Mouse (Mus musculus) forebrain, postnatal 0 days (tissue): ENCODE results near the gene Slc43a1. TPM values are rescaled to one million over a fixed set of nuclear protein-coding genes. Genes with fewer than 3 reads are reported as not detected.
A peak's percentile ranks its signal among the peaks of the same experiment; 100 is the strongest.
"Not testable (repeated sequence)": the region's sequence is repeated elsewhere in the genome, so short reads cannot be mapped to it uniquely, and the experiment has no call there.

Source experiments
- ATAC-seq: fragments of 200-750 bp; cut with Nextera tagmentation; 2 replicates; pipeline ENCODE4 v1.8.0; 2017; ENCODE audit warnings: mild to moderate bottlenecking, moderate library complexity
- DNase-seq: peaks from one replicate; pipeline ENCODE4 v3.0.0-alpha.2; 2015
- H3K27ac ChIP-seq: fragments of 300-500 bp; sonication (generic); 2 replicates; pipeline ENCODE4 v1.5.1; 2014; ENCODE audit warnings: low read depth, mild to moderate bottlenecking, antibody characterized with exemption, low read length, moderate library complexity, mixed read lengths
- H3K27me3 ChIP-seq: fragments of 300-500 bp; sonication (generic); 2 replicates; pipeline ENCODE4 v1.6.1; 2014; ENCODE audit warnings: mild to moderate bottlenecking, low read length, mixed read lengths; ENCODE audit not compliant: insufficient read depth
- H3K36me3 ChIP-seq: fragments of 300-500 bp; sonication (generic); 2 replicates; pipeline ENCODE4 v1.6.1; 2014; ENCODE audit warnings: mild to moderate bottlenecking, moderate library complexity; ENCODE audit not compliant: insufficient read depth
- H3K4me1 ChIP-seq: fragments of 300-500 bp; sonication (generic); 2 replicates; pipeline ENCODE4 v1.6.1; 2014; ENCODE audit warnings: antibody characterized with exemption; ENCODE audit not compliant: insufficient read depth
- H3K4me2 ChIP-seq: fragments of 300-500 bp; sonication (generic); 2 replicates; pipeline ENCODE4 v1.6.1; 2014; ENCODE audit warnings: low read depth, mild to moderate bottlenecking, moderate library complexity
- H3K4me3 ChIP-seq: fragments of 300-500 bp; sonication (generic); 2 replicates; pipeline ENCODE4 v1.5.1; 2014; ENCODE audit warnings: low read depth, low read length, mixed read lengths
- H3K9ac ChIP-seq: fragments of 300-500 bp; sonication (generic); 2 replicates; pipeline ENCODE4 v1.6.1; 2014; ENCODE audit warnings: mild to moderate bottlenecking
- H3K9me3 ChIP-seq: fragments of 300-500 bp; sonication (generic); 2 replicates; pipeline ENCODE4 v1.6.1; 2016; ENCODE audit warnings: low read length
- CTCF ChIP-seq: sonication (generic); IDR thresholded peaks from 2 replicates; pipeline ENCODE4 v1.5.1; 2016; ENCODE audit warnings: antibody characterized with exemption, control low read depth, low read depth
- WGBS: fragments of 180-500 bp; shearing (Covaris S2); extraction: QIAGEN DNeasy Blood & Tissue Kit; methylation state at CpG from one replicate; pipeline ENCODE4 v1.1.7; 2014; 5-methylcytosine and 5-hydroxymethylcytosine counted together
- polyA plus RNA-seq: library from polyadenylated mRNA; unstranded; fragments of >200 nt; fragmentation: Nextera tagmentation; extraction: Ambion mirVana; gene quantifications from 2 replicates; pipeline ENCODE4 v1.2.1, GENCODE M21; 2015
- total RNA-seq: library from RNA; depleted of rRNA; stranded (reverse); fragments of >200 nt; gene quantifications from 2 replicates; pipeline ENCODE4 v1.2.3, GENCODE M21; 2014; rRNA removed

Slc43a1 gene
- total and polyA plus RNA-seq, 2 experiments from 2014 or later: 0.94 to 3.0 TPM

DNA sequence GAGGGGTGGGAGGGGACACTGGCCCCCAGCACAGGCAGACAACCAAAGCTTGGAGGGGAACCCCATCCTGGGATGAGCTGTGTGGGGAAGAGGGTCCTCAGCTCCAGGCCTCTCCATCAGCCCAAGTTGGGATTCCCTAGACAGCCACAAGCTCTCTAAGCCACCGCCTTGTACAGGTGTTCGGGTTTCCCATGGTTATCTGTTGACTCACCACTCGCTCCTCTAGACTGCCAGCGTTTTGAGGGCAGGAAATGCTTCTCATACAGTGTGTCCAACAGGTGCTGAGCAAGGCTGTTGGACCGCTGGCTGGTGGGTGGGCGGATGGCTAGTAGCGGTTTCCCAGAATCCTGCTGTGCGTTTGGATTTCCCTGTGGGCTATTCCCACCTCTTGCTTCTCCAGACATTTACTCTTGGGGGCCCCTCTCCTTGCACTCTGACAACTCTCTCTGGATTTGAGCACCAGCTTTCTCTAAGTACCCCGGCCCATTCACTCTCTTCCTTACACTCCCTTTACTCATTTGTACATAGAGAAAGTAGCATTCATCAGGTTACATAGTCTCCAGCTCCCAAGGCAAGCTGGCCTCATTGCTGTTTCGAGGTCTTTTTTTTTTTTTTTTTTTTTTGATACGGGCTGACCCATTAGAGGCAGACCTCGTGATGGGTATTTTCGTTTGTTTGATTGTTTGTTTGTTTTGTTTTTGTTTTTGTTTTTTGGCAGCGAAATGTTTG is 50.8 kb downstream of the Slc43a1 start:
- H3K36me3 ChIP-seq: no peaks in the 10 kb centered on the region
- no peak for DNase-seq
- no peak for TF ChIP-seq CTCF
- peaks cover 4% of the 10 kb centered on the region for H3K27me3 ChIP-seq
- H3K4me3 ChIP-seq: peak overlapping the region; percentile 74
- no peaks in the 10 kb centered on the region; the same call in 1 of the 2 replicates for H3K4me1 ChIP-seq
- peak; percentile 1; the same call in 1 of the 2 replicates for ATAC-seq
- H3K9me3 ChIP-seq: no peaks in the 10 kb centered on the region
- WGBS: 14% methylated on average over 14 of the region's 14 CpGs
- H3K4me2 ChIP-seq: peak overlapping the region; percentile 53
- peak overlapping the region; percentile 83 for H3K27ac ChIP-seq
- 0 out of 2 replicates have a peak overlapping the region, but pooled peaks have one; percentile 33 for H3K9ac ChIP-seq

DNA sequence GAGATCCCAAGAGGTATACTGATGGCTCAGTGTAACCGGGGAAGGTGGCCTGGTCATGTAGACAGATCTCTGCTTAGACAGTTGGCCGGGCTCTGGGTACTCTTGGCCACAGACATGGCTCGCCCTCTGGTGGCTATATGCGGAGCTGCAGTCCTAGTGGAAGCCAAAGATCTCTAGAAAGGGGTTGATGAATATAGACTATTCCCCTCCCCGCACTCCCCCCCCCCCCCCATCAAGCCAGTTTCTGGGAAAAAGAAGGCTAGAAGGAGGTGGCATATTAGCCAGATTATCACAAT is 51.3 kb downstream of the Slc43a1 start:
- DNase-seq (peak; percentile 82), ATAC-seq (no peak)
- Histone ChIP-seq H3K4me1 (no peaks in the 10 kb centered on the region; the same call in 1 of the 2 replicates), H3K36me3 (no peaks in the 10 kb centered on the region), H3K9me3 (no peaks in the 10 kb centered on the region), H3K9ac (no peak overlapping the region), H3K27ac (no peak overlapping the region), H3K4me3 (no peak overlapping the region), H3K4me2 (no peak overlapping the region), H3K27me3 (peaks cover 4% of the 10 kb centered on the region)
- WGBS: 2% methylated on average over 5 of the region's 5 CpGs
- peak; percentile 83 for TF ChIP-seq CTCF

DNA sequence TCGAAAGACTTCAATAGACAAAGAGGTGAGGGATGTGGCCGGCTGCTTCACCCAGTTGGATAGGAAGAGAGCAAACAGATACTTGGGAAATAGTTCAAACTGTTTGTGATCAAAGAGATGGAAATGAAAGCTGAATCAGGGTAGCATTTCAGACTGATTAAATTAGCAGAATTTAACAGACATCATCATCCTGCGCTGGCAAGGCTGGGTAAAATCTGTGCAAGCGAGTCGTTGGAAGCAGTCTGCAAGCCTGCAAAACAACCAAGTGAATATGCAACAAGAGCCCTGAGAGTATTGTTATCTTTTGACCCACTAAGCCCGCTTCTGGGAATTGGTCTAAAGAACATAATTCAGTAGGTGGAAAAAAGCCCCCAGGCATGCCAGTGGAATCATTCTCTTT is 54.7 kb downstream of the Slc43a1 start:
- Histone ChIP-seq H3K9me3 (no peaks in the 10 kb centered on the region), H3K27ac (no peak overlapping the region), H3K4me3 (no peak overlapping the region), H3K36me3 (no peaks in the 10 kb centered on the region), H3K9ac (no peak overlapping the region), H3K27me3 (no peaks in the 10 kb centered on the region; the same call in 1 of the 2 replicates), H3K4me1 (no peaks in the 10 kb centered on the region; the same call in 1 of the 2 replicates), H3K4me2 (peak overlapping the region; percentile 0; the same call in 1 of the 2 replicates)
- no peak for TF ChIP-seq CTCF
- 19% methylated on average over 6 of the region's 6 CpGs for WGBS
- no peak; the same call in 1 of the 2 replicates for ATAC-seq
- peak; percentile 58 for DNase-seq

DNA sequence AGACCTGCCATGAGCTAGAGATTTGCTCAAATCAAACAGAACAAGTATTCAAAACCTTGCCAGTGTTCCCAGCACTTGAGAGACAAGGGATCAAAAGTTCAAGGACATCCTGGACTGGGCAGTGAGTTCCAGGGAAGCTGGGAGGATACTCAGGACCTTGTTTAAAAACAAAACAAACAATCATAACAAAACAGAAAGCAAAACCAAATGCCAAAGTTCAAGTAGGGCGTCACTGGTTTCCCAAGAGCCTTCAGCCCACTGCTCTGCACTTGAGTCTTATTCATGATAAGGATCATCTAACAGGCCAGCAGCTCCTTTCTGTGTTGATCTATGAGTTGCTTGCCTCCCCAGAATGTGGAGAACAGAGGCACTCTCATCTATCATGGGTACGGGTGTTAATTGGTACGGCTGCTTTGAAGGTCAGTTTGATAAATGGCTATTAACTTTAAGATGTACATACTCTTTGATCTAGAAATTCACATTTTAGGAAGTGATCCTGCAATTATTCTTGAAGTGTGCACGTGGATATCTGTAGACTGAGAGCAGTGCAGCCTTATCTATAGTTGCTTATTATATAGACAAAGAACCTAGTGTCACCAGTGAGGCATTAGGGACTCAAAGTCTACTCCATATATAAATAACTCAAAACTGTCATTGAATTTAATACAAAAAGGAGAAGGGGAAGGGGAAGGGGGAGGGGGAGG is 57.0 kb downstream of the Slc43a1 start:
- DNase-seq (no peak), ATAC-seq (no peak)
- H3K36me3 ChIP-seq: no peaks in the 10 kb centered on the region
- no peaks in the 10 kb centered on the region for H3K27me3 ChIP-seq
- no peak overlapping the region for H3K9ac ChIP-seq
- no peaks in the 10 kb centered on the region for H3K9me3 ChIP-seq
- H3K27ac ChIP-seq: no peak overlapping the region
- H3K4me3 ChIP-seq: no peak overlapping the region
- H3K4me2 ChIP-seq: no peak overlapping the region
- WGBS: 74% methylated on average over 4 of the region's 4 CpGs
- no peaks in the 10 kb centered on the region for H3K4me1 ChIP-seq
- TF ChIP-seq CTCF: no peak

DNA sequence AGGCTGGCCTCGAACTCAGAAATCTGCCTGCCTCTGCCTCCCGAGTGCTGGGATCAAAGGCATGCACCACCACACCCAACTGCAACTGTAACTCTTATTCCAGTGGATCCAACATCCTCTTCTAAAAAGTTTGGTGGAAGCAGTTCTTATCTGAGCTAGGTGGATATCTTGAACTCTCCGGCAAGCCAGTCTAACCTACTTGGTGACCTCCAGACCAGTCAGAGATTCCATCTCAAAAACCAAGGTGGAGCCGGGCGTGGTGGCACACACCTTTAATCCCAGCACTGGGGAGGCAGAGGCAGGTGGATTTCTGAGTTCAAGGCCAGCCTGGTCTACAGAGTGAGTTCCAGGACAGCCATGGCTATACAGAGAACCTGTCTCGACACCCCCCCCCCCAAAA is 58.0 kb downstream of the Slc43a1 start:
- not testable (repeated sequence) for H3K4me2 ChIP-seq, H3K27ac ChIP-seq, H3K9me3 ChIP-seq, H3K9ac ChIP-seq, ATAC-seq, H3K27me3 ChIP-seq, DNase-seq, H3K36me3 ChIP-seq, H3K4me1 ChIP-seq, H3K4me3 ChIP-seq
- 97% methylated on average over 6 of the region's 6 CpGs for WGBS

DNA sequence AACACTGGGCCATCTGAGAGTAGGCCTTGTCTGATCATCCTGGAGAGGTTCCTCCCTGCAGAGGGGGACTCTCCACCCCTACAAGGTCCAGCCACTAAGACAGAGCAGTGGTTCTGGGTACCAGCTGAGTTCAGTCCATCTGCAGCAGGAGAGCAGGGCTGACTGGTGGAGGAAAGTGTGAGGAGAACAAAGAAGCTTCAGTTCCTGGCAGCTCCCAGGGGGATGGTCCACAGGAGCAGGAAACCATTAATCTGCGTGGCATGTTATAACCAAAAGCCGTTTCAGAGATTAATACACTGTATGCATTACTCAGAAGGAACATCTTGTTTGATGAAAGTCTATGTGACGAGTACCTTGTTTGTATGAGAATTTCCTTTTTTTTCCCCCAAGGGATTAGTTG is 74.1 kb downstream of the Slc43a1 start:
- Histone ChIP-seq H3K36me3 (no peaks in the 10 kb centered on the region), H3K4me2 (no peak overlapping the region), H3K9ac (no peak overlapping the region), H3K27me3 (no peaks in the 10 kb centered on the region), H3K27ac (no peak overlapping the region), H3K4me3 (no peak overlapping the region), H3K4me1 (no peaks in the 10 kb centered on the region), H3K9me3 (no peaks in the 10 kb centered on the region)
- no peak for TF ChIP-seq CTCF
- 76% methylated on average over 3 of the region's 3 CpGs for WGBS
- DNase-seq (no peak), ATAC-seq (no peak)

Other genes with a start within 250 kb of the Slc43a1 start
- 86.2 and 87.7 TPM in 2 replicates for gene Ctnnd1, start 188.1 kb upstream of the Slc43a1 start, total RNA-seq
- 15.7 and 18.1 TPM in 2 replicates for gene Ctnnd1, start 188.1 kb upstream of the Slc43a1 start, polyA plus RNA-seq
- 0.10 TPM in 1 of 2 replicates, not detected in the other for gene Btbd18, start 179.8 kb upstream of the Slc43a1 start, total RNA-seq
- gene Btbd18, start 179.8 kb upstream of the Slc43a1 start, polyA plus RNA-seq: 0.13 and 0.25 TPM in 2 replicates
- 194 and 244 TPM in 2 replicates for gene Selenoh, start 168.1 kb upstream of the Slc43a1 start, total RNA-seq
- gene Selenoh, start 168.1 kb upstream of the Slc43a1 start, polyA plus RNA-seq: 228 and 259 TPM in 2 replicates
- not detected in 2 replicates for gene Gm28635, start 160.8 kb upstream of the Slc43a1 start, total RNA-seq
- gene Gm28635, start 160.8 kb upstream of the Slc43a1 start, polyA plus RNA-seq: not detected in 2 replicates
- 46.8 and 47.5 TPM in 2 replicates for gene Med19, start 160.4 kb upstream of the Slc43a1 start, total RNA-seq
- gene Med19, start 160.4 kb upstream of the Slc43a1 start, polyA plus RNA-seq: 45.8 and 48.7 TPM in 2 replicates
- 115 and 130 TPM in 2 replicates for gene Tmx2, start 159.7 kb upstream of the Slc43a1 start, total RNA-seq
- gene Tmx2, start 159.7 kb upstream of the Slc43a1 start, polyA plus RNA-seq: 206 and 248 TPM in 2 replicates
- gene Zdhhc5, start 123.7 kb upstream of the Slc43a1 start, total RNA-seq: 22.9 and 27.5 TPM in 2 replicates
- gene Zdhhc5, start 123.7 kb upstream of the Slc43a1 start, polyA plus RNA-seq: 13.1 TPM in 2 replicates
- 13.2 and 18.7 TPM in 2 replicates for gene Clp1, start 111.5 kb upstream of the Slc43a1 start, total RNA-seq
- 15.6 and 15.8 TPM in 2 replicates for gene Clp1, start 111.5 kb upstream of the Slc43a1 start, polyA plus RNA-seq
- gene Ypel4, start 104.8 kb upstream of the Slc43a1 start, total RNA-seq: 14.8 and 15.0 TPM in 2 replicates
- 7.4 and 9.3 TPM in 2 replicates for gene Ypel4, start 104.8 kb upstream of the Slc43a1 start, polyA plus RNA-seq
- gene Gm19426, start 95.2 kb upstream of the Slc43a1 start, total RNA-seq: 2.2 and 3.0 TPM in 2 replicates
- 2.2 and 2.6 TPM in 2 replicates for gene Gm19426, start 95.2 kb upstream of the Slc43a1 start, polyA plus RNA-seq
- gene Serping1, start 63.4 kb upstream of the Slc43a1 start, total RNA-seq: 9.1 and 19.2 TPM in 2 replicates
- gene Serping1, start 63.4 kb upstream of the Slc43a1 start, polyA plus RNA-seq: 23.1 and 24.8 TPM in 2 replicates
- 14.8 and 15.1 TPM in 2 replicates for gene Ube2l6, start 40.0 kb upstream of the Slc43a1 start, total RNA-seq
- gene Ube2l6, start 40.0 kb upstream of the Slc43a1 start, polyA plus RNA-seq: 14.9 and 18.1 TPM in 2 replicates
- gene Smtnl1, start 16.2 kb upstream of the Slc43a1 start, total RNA-seq: 0.29 TPM in 1 of 2 replicates, not detected in the other
- gene Smtnl1, start 16.2 kb upstream of the Slc43a1 start, polyA plus RNA-seq: 0.17 TPM in 1 of 2 replicates, not detected in the other
- gene Timm10, start 11.9 kb upstream of the Slc43a1 start, total RNA-seq: 67.3 and 74.6 TPM in 2 replicates
- gene Timm10, start 11.9 kb upstream of the Slc43a1 start, polyA plus RNA-seq: 97.7 and 116 TPM in 2 replicates
- gene Rtn4rl2, start 47.9 kb downstream of the Slc43a1 start, total RNA-seq: 17.7 and 23.7 TPM in 2 replicates
- gene Rtn4rl2, start 47.9 kb downstream of the Slc43a1 start, polyA plus RNA-seq: 25.8 and 26.1 TPM in 2 replicates
- 2.2 and 7.6 TPM in 2 replicates for gene Slc43a3, start 97.7 kb downstream of the Slc43a1 start, total RNA-seq
- gene Slc43a3, start 97.7 kb downstream of the Slc43a1 start, polyA plus RNA-seq: 3.5 and 3.8 TPM in 2 replicates
- not detected in 2 replicates for gene Prg2, start 141.6 kb downstream of the Slc43a1 start, total RNA-seq
- gene Prg2, start 141.6 kb downstream of the Slc43a1 start, polyA plus RNA-seq: not detected in 2 replicates
- gene Prg3, start 149.4 kb downstream of the Slc43a1 start, total RNA-seq: not detected in 2 replicates
- gene Prg3, start 149.4 kb downstream of the Slc43a1 start, polyA plus RNA-seq: not detected in 2 replicates
- gene Ssrp1, start 198.4 kb downstream of the Slc43a1 start, total RNA-seq: 131 and 144 TPM in 2 replicates
- gene Ssrp1, start 198.4 kb downstream of the Slc43a1 start, polyA plus RNA-seq: 137 and 155 TPM in 2 replicates
- 1.2 TPM in 1 of 2 replicates, not detected in the other for gene P2rx3, start 198.6 kb downstream of the Slc43a1 start, total RNA-seq
- gene P2rx3, start 198.6 kb downstream of the Slc43a1 start, polyA plus RNA-seq: 0.35 and 0.41 TPM in 2 replicates
- 47.9 and 77.0 TPM in 2 replicates for gene Tnks1bp1, start 209.2 kb downstream of the Slc43a1 start, total RNA-seq
- 15.7 and 22.8 TPM in 2 replicates for gene Tnks1bp1, start 209.2 kb downstream of the Slc43a1 start, polyA plus RNA-seq